Mouse (Mus musculus) lung, postnatal 0 days (tissue): ENCODE measurements at regions not wholly inside any gene's neighbourhood (a gene's known extent, or its start where the extent isn't known, plus 50 kb on each side); places are given as distances from the start of the nearest gene placed in this dataset.

ENCODE experiments used
- ATAC-seq: fragments of 200-750 bp; cut with Nextera tagmentation; 2 replicates; pipeline ENCODE4 v1.8.0; 2017; ENCODE audit warnings: moderate library complexity
- DNase-seq: peaks from one replicate; pipeline ENCODE4 v3.0.0-alpha.2; 2016; ENCODE audit warnings: low spot score
- H3K27ac ChIP-seq: fragments of 300-500 bp; sonication (generic); 2 replicates; pipeline ENCODE4 v1.5.1; 2014; ENCODE audit warnings: antibody characterized with exemption, mild to moderate bottlenecking, low read length, mixed read lengths
- H3K27me3 ChIP-seq: fragments of 300-500 bp; sonication (generic); replicated peaks from 2 replicates; pipeline ENCODE4 v1.6.1; 2014; ENCODE audit warnings: low read length, mixed read lengths; ENCODE audit not compliant: insufficient read depth
- H3K36me3 ChIP-seq: fragments of 300-500 bp; sonication (generic); 2 replicates; pipeline ENCODE4 v1.6.1; 2014; ENCODE audit warnings: low read length, mixed read lengths; ENCODE audit not compliant: insufficient read depth
- H3K4me1 ChIP-seq: fragments of 300-500 bp; sonication (generic); 2 replicates; pipeline ENCODE4 v1.6.1; 2014; ENCODE audit warnings: antibody characterized with exemption, low read depth, low read length, mixed read lengths; ENCODE audit not compliant: insufficient read depth
- H3K4me2 ChIP-seq: fragments of 300-500 bp; sonication (generic); replicated peaks from 2 replicates; pipeline ENCODE4 v1.6.1; 2014; ENCODE audit warnings: low read depth, mild to moderate bottlenecking, low read length, moderate library complexity, mixed read lengths
- H3K4me3 ChIP-seq: fragments of 300-500 bp; sonication (generic); 2 replicates; pipeline ENCODE4 v1.5.1; 2014; ENCODE audit warnings: low read depth, low read length
- H3K9ac ChIP-seq: fragments of 300-500 bp; sonication (generic); replicated peaks from 2 replicates; pipeline ENCODE4 v1.6.1; 2014; ENCODE audit warnings: low read depth, mild to moderate bottlenecking
- H3K9me3 ChIP-seq: fragments of 300-500 bp; sonication (generic); 2 replicates; pipeline ENCODE4 v1.6.1; 2016; ENCODE audit warnings: low read length, mixed read lengths
- CTCF ChIP-seq: IDR thresholded peaks from 2 replicates; pipeline ENCODE4 v1.5.1; 2016; ENCODE audit warnings: antibody characterized with exemption, mild to moderate bottlenecking
- EP300 ChIP-seq: IDR thresholded peaks from 2 replicates; pipeline ENCODE4 v1.6.1; 2016; ENCODE audit warnings: antibody characterized with exemption, mild to moderate bottlenecking, control low read depth
- WGBS: fragments of 180-500 bp; shearing (Covaris S2); extraction: QIAGEN DNeasy Blood & Tissue Kit; methylation state at CpG from one replicate; pipeline ENCODE4 v1.1.7; 2014; 5-methylcytosine and 5-hydroxymethylcytosine counted together

DNA sequence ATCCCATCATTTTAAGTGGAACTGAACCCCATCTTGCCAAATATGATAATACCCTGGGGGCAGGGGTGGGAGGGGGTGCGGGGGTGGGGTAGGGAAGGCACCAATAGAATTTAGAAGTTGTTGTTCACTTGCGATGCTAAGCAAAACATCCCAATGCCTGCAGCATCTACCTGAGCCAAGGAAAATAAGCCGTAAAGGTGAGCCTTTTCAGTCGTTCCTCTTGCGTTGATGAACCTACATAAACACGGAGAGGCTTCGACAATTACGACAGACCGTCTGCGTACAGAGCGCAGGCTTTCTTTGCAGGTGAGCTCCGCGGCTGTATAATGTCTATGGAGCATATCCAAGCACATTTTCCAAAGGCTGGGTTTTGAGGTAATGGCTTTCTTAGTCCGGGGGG, 50.3 kb upstream of the Nrip1 start:
- TF ChIP-seq CTCF (no peak), EP300 (no peak)
- Histone ChIP-seq H3K27me3 (no peaks in the 10 kb centered on the region), H3K9me3 (no peaks in the 10 kb centered on the region), H3K4me1 (no peaks in the 10 kb centered on the region), H3K36me3 (no peaks in the 10 kb centered on the region), H3K9ac (no peak overlapping the region), H3K4me3 (no peak overlapping the region), H3K27ac (no peak overlapping the region), H3K4me2 (no peak overlapping the region)
- WGBS: 89% methylated on average over 13 of the region's 14 CpGs
- DNase-seq: no peak
- no peak for ATAC-seq
